Mouse (Mus musculus) heart, postnatal 0 days (tissue): Measurements from ENCODE around the gene Filip1. TPM values are rescaled to one million over a fixed set of nuclear protein-coding genes. Genes with fewer than 3 reads are reported as not detected.

ENCODE experiments used
- ATAC-seq: fragments of 200-750 bp; cut with Nextera tagmentation; 2 replicates; pipeline ENCODE4 v1.8.0; 2017; ENCODE audit warnings: low read depth, moderate number of reproducible peaks, moderate library complexity; ENCODE audit not compliant: insufficient read depth
- DNase-seq: peaks from one replicate; pipeline ENCODE4 v3.0.0-alpha.2; 2016; ENCODE audit warnings: low spot score
- H3K27ac ChIP-seq: fragments of 300-500 bp; sonication (generic); 2 replicates; pipeline ENCODE4 v1.5.1; 2014; ENCODE audit warnings: low read depth, mild to moderate bottlenecking
- H3K27me3 ChIP-seq: fragments of 300-500 bp; sonication (generic); 2 replicates; pipeline ENCODE4 v1.6.1; 2014; ENCODE audit warnings: low read length, mixed read lengths; ENCODE audit not compliant: control insufficient read depth, insufficient read depth
- H3K36me3 ChIP-seq: fragments of 300-500 bp; sonication (generic); replicated peaks from 2 replicates; pipeline ENCODE4 v1.6.1; 2014; ENCODE audit warnings: low read length, mixed read lengths; ENCODE audit not compliant: control insufficient read depth, insufficient read depth
- H3K4me1 ChIP-seq: fragments of 300-500 bp; sonication (generic); 2 replicates; pipeline ENCODE4 v1.6.1; 2014; ENCODE audit warnings: antibody characterized with exemption; ENCODE audit not compliant: control insufficient read depth, insufficient read depth
- H3K4me2 ChIP-seq: fragments of 300-500 bp; sonication (generic); 2 replicates; pipeline ENCODE4 v1.6.1; 2014; ENCODE audit warnings: low read depth, mild to moderate bottlenecking, low read length, moderate library complexity
- H3K4me3 ChIP-seq: fragments of 300-500 bp; sonication (generic); 2 replicates; pipeline ENCODE4 v1.5.1; 2014; ENCODE audit warnings: low read depth, low read length
- H3K9ac ChIP-seq: fragments of 300-500 bp; sonication (generic); replicated peaks from 2 replicates; pipeline ENCODE4 v1.6.1; 2014; ENCODE audit warnings: low read depth, low read length, mixed read lengths
- H3K9me3 ChIP-seq: fragments of 300-500 bp; sonication (generic); replicated peaks from 2 replicates; pipeline ENCODE4 v1.6.1; 2016; ENCODE audit warnings: low read length; ENCODE audit not compliant: control insufficient read depth
- CTCF ChIP-seq: IDR thresholded peaks from 2 replicates; pipeline ENCODE4 v1.5.1; 2016; ENCODE audit warnings: antibody characterized with exemption, control low read depth, low read depth
- EP300 ChIP-seq: IDR thresholded peaks from 2 replicates; pipeline ENCODE4 v1.6.1; 2016; ENCODE audit warnings: antibody characterized with exemption, low read depth
- WGBS: fragments of 180-500 bp; shearing (Covaris S2); extraction: QIAGEN DNeasy Blood & Tissue Kit; methylation state at CpG from one replicate; pipeline ENCODE4 v1.1.7; 2014; 5-methylcytosine and 5-hydroxymethylcytosine counted together
- polyA plus RNA-seq: library from polyadenylated mRNA; unstranded; fragments of >200 nt; fragmentation: Nextera tagmentation; extraction: Ambion mirVana; gene quantifications from 2 replicates; pipeline ENCODE4 v1.2.1, GENCODE M21; 2015
- total RNA-seq: library from RNA; depleted of rRNA; stranded (reverse); fragments of >200 nt; gene quantifications from 2 replicates; pipeline ENCODE4 v1.2.3, GENCODE M21; 2014; ENCODE audit warnings: low replicate concordance

Gene Filip1
- total and polyA plus RNA-seq, 2 experiments from 2014 or later: 27.4 to 39.0 TPM

GRCm38 (mm10) chr9:79954944-79955343 lies 57.7 kb downstream of the Filip1 start:
- TF ChIP-seq EP300 (no peak), CTCF (no peak)
- DNase-seq: no peak
- no peak overlapping the region for H3K9ac ChIP-seq
- H3K36me3 ChIP-seq: peaks cover 7% of the 10 kb centered on the region
- 27% methylated on average over 5 of the region's 5 CpGs for WGBS
- no peak overlapping the region for H3K4me3 ChIP-seq
- no peaks in the 10 kb centered on the region for H3K27me3 ChIP-seq
- H3K27ac ChIP-seq: no peak overlapping the region
- no peaks in the 10 kb centered on the region for H3K9me3 ChIP-seq
- no peak for ATAC-seq
- H3K4me2 ChIP-seq: no peak overlapping the region
- H3K4me1 ChIP-seq: peaks cover 30% of the 10 kb centered on the region

- 16% methylated on average over 8 of the region's 8 CpGs for WGBS
- H3K4me2 ChIP-seq: peak overlapping the region; percentile 33; the same call in 1 of the 2 replicates
These were observed 60.7 kb downstream of the Filip1 start for GRCm38 (mm10) chr9:79951984-79952383.

GRCm38 (mm10) chr9:79951339-79951738 lies 61.3 kb downstream of the Filip1 start:
- DNase-seq: no peak
- Histone ChIP-seq H3K4me1 (peaks cover 33% of the 10 kb centered on the region), H3K9me3 (no peaks in the 10 kb centered on the region), H3K4me2 (peak overlapping the region; percentile 33; the same call in 1 of the 2 replicates), H3K9ac (no peak overlapping the region), H3K4me3 (no peak overlapping the region), H3K27ac (peak overlapping the region; percentile 69), H3K27me3 (no peaks in the 10 kb centered on the region), H3K36me3 (peaks cover 12% of the 10 kb centered on the region)
- no peak for ATAC-seq
- TF ChIP-seq EP300: no peak
- TF ChIP-seq CTCF: no peak
- 83% methylated on average over 5 of the region's 5 CpGs for WGBS

More at GRCm38 (mm10) chr9:79951984-79952383, 60.7 kb downstream of the Filip1 start:
- Histone ChIP-seq H3K27me3 (no peaks in the 10 kb centered on the region), H3K9me3 (no peaks in the 10 kb centered on the region), H3K27ac (peak overlapping the region; percentile 69), H3K9ac (no peak overlapping the region), H3K36me3 (peaks cover 12% of the 10 kb centered on the region), H3K4me3 (no peak overlapping the region), H3K4me1 (peaks cover 32% of the 10 kb centered on the region)
- peak; percentile 72 for ATAC-seq
- no peak for TF ChIP-seq CTCF
- TF ChIP-seq EP300: no peak
- no peak for DNase-seq

GRCm38 (mm10) chr9:79950666-79951065 lies 62.0 kb downstream of the Filip1 start:
- Histone ChIP-seq H3K9ac (no peak overlapping the region), H3K36me3 (peaks cover 12% of the 10 kb centered on the region), H3K9me3 (no peaks in the 10 kb centered on the region), H3K27ac (no peak overlapping the region), H3K27me3 (no peaks in the 10 kb centered on the region), H3K4me2 (no peak overlapping the region), H3K4me3 (no peak overlapping the region), H3K4me1 (peaks cover 33% of the 10 kb centered on the region)
- TF ChIP-seq CTCF: no peak
- no peak for TF ChIP-seq EP300
- WGBS: 91% methylated on average over 5 of the region's 5 CpGs
- DNase-seq (no peak), ATAC-seq (no peak)

- peaks cover 32% of the 10 kb centered on the region for H3K4me1 ChIP-seq
- peaks cover 12% of the 10 kb centered on the region for H3K36me3 ChIP-seq
- no peaks in the 10 kb centered on the region for H3K9me3 ChIP-seq
- no peak overlapping the region for H3K27ac ChIP-seq
- H3K9ac ChIP-seq: no peak overlapping the region
- DNase-seq (no peak), ATAC-seq (no peak)
- WGBS: 34% methylated on average over 6 of the region's 6 CpGs
- no peaks in the 10 kb centered on the region for H3K27me3 ChIP-seq
- H3K4me2 ChIP-seq: no peak overlapping the region
- no peak overlapping the region for H3K4me3 ChIP-seq
- TF ChIP-seq CTCF: no peak
- TF ChIP-seq EP300: no peak
These were observed 62.6 kb downstream of the Filip1 start for GRCm38 (mm10) chr9:79950038-79950437.

- TF ChIP-seq CTCF (no peak), EP300 (no peak)
- no peaks in the 10 kb centered on the region for H3K27me3 ChIP-seq
- ATAC-seq: no peak
- peak overlapping the region; percentile 39; the same call in 1 of the 2 replicates for H3K27ac ChIP-seq
- 41% methylated on average over 2 of the region's 2 CpGs for WGBS
- no peak overlapping the region for H3K4me2 ChIP-seq
- no peak for DNase-seq
- no peak overlapping the region for H3K4me3 ChIP-seq
- no peak overlapping the region for H3K9ac ChIP-seq
- H3K36me3 ChIP-seq: peaks cover 12% of the 10 kb centered on the region
- H3K4me1 ChIP-seq: peaks cover 37% of the 10 kb centered on the region
- H3K9me3 ChIP-seq: no peaks in the 10 kb centered on the region
These were observed 64.3 kb downstream of the Filip1 start for GRCm38 (mm10) chr9:79948376-79948775.
